Mouse (Mus musculus) thymus, adult 2 months (tissue): ENCODE results near the gene Tbc1d2.

Experiments used
- CTCF ChIP-seq: fragments of 200-500 bp; IDR thresholded peaks from 2 replicates; pipeline ENCODE4 v1.5.1; 2012; ENCODE audit warnings: mild to moderate bottlenecking, control low read depth, low read length, moderate library complexity, borderline replicate concordance; ENCODE audit not compliant: control insufficient read depth, poor library complexity, insufficient read depth; ENCODE audit errors: extremely low read depth
- POLR2A ChIP-seq: fragments of 200-500 bp; IDR thresholded peaks from 2 replicates; pipeline ENCODE4 v1.6.1; 2012; ENCODE audit warnings: mild to moderate bottlenecking, low read length, control low read depth, moderate library complexity; ENCODE audit not compliant: control insufficient read depth, poor library complexity, insufficient read depth; ENCODE audit errors: extremely low read depth

DNA sequence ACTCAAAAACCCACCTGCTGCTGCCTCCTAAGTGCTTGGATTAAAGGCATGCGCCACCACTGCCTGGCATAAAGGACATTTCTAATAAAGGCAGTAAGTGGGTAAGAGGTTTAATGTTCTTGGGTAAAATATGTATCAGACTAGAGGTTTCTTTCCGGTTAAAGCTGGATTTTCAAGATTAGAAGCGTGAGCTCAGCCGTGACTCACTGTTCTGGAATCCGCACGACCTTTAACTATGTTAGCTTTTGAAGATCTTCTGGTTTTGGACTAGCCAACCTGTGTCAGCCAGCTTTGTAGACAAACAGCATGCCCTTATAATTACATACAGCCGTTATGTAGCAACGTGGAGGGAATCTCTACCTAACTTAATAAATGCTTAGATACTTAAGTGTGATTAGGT is 10.1 kb downstream of the Tbc1d2 start:
- TF ChIP-seq POLR2A (no peak), CTCF (no peak)
